Mouse (Mus musculus): ENCODE measurements at regions not wholly inside any gene's neighbourhood (a gene's known extent, or its start where the extent isn't known, plus 50 kb on each side); places are given as distances from the start of the nearest gene placed in this dataset.
A peak's percentile ranks its signal among the peaks of the same experiment; 100 is the strongest.

DNA sequence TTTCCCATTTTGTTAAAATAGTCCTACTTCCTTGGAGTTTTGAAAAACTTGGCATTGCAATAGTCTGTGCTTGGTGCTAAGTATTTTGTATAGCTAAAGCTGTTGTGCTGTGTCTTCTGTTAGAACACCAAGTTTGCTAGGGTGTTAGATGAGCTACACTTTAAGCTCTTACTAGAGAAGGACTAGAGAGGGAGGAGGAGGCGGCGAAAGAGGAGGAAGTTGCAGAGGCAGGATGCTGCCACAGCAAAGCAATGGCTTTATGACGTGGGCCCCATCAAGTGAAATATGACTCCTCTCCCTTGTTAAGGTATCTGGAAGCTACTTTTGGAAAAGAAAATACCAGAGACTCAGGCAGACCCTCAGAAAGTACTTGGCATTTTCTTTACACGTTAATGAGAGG lies 167.8 kb upstream of the Pik3r1 start:
- DNase-seq (ENCODE audit: low read depth, low spot score): peak; percentile 19

DNA sequence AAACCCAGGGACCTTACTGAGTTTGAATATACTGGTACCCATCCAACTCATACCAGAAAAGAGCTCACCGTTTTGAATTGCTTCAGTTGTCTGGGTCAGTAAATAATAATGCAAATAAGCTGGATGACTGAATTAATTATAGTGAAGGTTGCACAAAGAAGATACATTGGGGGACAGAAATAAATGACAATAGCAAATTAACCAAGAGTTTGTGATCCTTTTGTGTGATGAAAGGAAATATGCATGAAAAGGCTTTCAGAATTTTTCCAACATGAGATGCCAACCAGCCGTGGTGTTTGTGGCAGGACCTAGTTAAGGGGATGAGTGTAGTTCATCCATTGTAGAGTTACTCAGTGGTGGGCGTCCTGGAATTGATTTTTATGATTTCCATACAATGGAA lies 186.5 kb upstream of the Pik3r1 start:
- DNase-seq (ENCODE audit: low read depth, low spot score): no peak

DNA sequence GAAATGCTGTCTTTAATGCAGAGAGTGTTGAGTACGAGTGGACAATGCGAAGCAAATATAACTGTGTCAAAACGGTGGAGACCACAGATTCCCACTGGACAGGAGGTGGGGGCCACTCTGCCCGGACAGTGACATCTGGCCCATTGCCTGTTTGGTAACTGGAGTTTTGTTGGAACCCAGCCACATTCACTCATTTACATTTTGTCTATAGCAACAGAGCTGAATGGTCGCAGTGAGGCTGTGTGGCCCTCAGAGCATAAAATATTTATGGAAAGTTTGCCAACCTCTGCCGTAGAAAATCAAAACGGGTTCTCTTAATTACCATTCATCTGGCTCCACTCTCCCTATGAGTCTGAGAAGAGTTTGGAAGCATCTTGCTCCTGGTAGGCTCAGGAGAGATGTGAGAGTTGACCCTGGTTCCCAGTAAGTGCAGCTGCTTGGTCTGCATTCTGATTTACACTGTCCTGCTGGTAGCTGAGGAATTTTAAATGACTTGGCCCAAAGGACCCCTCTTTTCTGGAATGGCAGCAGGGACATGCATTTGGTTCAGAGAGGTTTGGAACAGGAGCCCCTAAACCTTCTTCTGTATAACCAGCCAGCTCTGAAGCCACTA lies 187.9 kb upstream of the Pik3r1 start:
- no peak for DNase-seq (ENCODE audit: low read depth, low spot score)

DNA sequence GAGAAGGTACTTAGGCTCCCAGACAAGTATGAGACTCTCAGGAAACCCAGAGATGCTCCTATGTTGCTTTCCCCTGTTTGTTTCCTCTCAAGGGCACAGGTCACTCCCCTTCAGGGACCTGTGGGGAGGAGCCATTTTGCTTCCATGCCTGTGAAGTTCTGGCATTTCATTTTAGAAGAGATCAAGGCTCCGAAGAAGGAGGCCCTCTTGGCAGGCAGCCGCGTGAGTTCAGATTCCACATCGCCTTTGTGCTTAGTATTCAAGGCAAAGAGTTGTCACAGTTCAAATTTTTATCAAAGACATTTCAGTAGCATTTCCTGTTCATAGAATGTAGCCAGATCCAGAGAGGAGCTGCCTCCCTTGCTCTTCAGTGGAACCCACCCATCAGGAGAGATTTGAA lies 189.8 kb upstream of the Pik3r1 start:
- no peak for DNase-seq (ENCODE audit: low read depth, low spot score)

DNA sequence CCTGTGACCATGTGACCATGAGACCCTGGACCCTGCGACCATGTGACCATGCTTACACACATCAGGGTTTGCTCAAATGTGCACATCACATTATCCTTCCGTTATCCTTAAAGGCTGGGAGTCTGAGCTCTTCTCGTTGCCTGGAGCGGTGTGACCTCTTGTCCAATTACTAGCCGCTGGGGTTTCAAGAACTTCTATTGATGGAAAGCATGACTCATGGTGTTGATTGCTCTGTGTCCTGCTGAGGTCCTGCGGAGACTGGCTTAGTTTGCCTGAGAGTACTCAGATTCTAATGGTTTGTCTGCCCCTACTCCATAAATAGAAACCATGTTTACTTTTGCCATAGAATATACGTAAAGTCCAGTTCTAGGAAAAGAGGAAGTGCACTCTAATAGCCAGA lies 197.5 kb upstream of the Pik3r1 start:
- no peak for DNase-seq (ENCODE audit: low read depth, low spot score)

DNA sequence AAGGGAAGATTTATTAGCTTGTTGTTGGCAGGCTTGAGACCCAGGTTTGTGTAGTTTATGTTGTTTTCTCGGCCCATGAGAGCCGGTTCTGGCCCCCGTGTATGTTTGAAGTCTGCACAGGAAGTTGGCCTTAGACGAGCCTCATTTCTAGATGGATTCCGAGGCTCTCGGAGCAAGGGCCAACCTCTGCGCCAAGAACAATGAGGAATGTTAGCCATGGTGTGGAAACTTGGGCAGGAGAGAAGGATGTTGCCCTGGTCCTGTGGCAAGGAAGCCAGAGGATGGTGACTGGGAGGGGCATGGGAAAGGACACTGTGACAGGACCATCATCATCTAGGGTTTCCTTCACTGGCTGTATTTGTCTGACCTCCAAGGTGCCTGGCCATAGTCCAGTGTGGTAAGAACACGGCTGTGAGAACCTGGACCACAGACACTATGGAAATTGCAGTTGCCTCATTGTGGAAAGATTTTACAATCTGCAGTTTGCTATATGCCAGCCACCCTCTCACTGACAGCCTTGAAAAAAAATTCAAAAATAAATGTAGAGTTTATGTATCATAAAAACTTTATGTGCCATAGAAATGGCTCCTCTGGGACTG lies 198.9 kb upstream of the Pik3r1 start:
- peak; percentile 4 for DNase-seq (ENCODE audit: low read depth, low spot score)

DNA sequence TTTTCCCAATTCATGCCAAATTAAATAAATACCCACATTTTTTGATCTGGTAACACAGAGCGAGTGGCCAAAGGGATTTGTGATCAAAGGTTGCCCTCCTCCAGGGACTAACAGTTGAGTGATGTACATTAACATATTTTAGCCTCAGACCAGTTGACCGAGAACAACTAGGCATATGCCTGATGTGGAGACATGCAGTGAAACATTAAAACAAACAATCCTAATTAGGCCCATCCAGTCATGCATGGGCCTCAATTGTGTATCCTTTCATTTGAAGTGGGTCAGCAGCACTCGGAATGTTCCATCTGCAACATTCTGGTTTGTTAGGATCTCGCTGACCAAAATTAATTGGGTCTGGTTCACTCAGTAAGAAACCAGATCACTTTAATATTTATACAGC lies 199.4 kb upstream of the Pik3r1 start:
- no peak for DNase-seq (ENCODE audit: low read depth, low spot score)

DNA sequence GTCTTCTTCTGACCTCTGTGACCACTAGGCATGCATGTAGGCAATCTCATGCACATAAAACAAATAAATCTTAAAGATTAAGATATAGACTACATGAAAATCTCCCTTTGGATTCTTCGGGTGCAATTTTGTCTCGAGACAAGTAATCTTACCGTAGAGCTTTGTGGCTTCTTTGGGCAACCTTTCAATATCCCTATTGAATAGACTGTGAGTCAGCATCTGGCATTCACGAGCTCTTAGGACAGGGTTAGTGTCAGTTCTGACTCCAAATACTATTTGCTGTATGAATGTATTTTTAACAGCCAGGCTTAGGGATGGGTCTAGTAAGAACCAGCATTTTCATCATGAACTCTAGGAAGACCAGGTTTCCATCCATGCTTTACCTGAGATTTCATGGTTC lies 208.7 kb upstream of the Pik3r1 start:
- DNase-seq (ENCODE audit: low read depth, low spot score): no peak

DNA sequence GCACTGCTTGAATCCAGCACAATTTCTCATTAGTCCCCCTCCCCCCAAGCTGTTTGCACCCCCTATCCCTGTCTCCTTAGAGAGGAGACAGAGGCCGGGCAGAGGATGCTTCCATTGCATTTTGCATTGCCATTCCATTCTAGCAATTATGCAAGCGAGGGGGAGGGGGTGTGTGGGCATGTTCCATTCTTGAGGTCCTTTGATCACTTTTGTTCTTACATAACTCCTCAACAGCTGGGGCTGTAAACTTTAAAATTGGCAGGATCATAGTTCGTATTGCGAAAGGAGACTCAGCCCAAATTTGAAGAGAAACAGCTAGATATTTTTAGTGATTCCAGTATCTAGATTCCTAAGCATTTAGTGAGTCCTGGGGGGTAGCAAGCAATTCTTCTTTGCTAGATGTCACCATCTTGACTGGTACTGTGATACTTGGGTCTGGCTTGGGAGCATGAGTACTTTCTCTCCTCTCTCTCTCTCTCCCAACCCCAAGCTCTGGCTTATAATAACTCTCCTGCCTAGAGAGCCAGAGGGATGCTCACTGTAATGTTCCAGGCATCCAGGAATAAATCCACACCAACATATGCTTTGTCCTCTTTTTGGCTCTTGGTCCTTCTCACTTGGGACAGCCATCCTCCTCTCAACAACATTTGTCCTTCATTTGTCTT lies 212.3 kb upstream of the Pik3r1 start:
- DNase-seq (ENCODE audit: low read depth, low spot score): no peak

DNA sequence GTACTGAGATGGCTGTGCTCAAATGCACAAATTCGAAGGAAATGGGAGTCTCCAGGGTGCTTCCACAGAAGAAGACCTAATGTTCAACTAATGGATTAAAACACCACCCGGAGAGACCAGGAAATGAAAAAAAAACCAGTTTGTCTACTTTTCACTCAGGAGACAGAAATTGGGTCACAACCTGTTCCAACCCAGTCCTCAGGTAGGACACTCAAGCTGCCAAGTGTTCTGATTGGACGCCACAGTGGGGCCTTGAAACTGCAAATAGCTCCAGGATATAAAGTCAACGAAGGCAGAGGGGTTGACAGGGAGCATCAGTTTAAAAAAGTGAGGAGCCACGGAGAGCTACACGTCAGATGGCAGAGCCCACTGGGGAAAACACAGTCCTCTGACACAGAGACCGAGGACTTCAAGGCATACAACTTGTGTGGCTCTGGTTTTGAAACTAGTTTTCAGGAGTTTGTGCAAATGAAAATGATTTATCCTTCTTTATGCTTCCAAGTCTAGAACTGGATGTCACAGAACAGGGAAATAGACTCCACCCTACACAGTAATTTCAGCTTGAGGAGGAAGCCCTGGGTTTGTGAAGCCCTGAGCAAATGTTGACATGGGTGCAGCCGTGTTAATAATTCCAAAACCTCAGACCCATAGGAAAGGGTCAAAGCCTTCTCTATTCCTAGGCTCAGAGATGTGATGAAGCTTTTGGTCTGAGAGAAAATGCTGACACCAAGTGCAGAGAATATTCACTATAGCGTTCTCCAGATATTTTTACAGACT lies 220.8 kb upstream of the Pik3r1 start:
- no peak for DNase-seq (ENCODE audit: low read depth, low spot score)

DNA sequence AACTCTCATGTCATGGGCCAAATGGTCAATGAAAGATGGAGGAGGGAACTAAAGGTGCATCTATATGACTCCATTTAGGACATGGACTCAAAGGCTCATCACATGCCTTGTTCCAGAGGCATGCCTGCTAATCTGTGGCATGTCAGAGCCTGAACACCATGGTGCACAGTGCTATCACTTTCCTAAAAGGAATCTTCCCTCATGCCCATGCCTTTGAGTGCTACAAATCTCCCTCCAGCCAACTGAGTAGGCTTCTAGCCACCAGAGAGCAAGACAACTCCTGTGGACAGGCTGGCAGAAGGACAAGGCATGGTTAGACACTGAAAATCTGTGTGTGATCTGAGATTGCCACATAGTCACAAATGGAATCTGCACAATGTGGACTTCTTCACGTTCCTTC lies 223.7 kb upstream of the Pik3r1 start:
- no peak for DNase-seq (ENCODE audit: low read depth, low spot score)

DNA sequence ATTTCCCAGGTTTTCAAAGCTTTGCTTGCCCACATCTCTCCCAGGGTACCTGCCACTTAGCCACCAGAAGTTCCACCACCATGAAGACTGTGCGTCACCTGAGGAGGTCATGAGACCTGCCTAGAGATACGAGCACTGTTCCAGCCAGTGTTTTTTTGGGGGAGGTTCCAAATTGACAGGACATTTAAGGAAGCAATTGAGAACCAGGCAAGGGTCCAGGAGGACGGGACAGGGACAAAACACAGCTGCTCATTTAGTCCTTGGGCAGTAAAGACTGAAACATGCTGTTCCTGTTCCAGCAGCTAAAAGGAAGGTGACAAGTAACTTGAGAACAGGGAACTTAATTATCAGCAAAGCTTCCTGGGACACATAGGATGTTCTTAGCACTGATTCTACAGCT lies 226.8 kb upstream of the Pik3r1 start:
- DNase-seq (ENCODE audit: low read depth, low spot score): no peak

DNA sequence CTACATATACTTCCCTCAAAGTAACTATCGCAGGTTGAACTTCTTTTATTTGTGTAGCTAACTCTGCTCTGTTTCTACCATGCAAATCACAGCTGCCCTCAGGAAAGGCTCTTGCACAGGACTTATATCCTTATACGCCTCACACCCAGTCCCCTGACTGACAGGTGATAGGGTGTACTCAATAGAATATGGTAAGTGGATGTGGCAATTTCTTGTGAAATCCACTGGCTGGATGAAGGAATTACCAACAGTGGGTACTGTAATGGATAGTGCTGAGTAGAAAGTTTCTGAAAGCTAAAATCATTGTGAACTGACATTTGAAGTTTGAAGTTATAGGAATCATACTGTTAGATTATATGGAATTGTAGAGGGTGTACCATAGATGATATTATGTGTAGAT lies 227.5 kb upstream of the Pik3r1 start:
- no peak for DNase-seq (ENCODE audit: low read depth, low spot score)

DNA sequence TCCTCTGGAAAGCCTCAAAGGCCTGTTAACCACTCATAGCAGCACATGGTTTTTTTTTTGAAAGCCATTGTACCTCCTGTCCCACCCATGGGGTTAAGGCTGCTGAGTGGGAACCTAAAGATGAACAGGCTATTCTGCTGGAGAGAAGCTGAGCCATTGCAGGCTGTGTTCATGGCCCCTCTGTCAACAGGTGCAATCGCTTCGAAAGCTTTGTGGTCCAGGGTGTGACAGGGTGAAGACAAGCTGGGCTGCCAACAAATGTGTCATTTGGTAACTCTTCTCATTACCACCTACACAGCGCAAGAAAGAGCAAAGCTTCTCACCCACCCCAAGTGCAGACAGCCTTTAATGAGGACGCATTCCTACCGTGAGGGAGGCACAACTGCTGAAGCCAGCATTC lies 228.1 kb upstream of the Pik3r1 start:
- DNase-seq (ENCODE audit: low read depth, low spot score): no peak

DNA sequence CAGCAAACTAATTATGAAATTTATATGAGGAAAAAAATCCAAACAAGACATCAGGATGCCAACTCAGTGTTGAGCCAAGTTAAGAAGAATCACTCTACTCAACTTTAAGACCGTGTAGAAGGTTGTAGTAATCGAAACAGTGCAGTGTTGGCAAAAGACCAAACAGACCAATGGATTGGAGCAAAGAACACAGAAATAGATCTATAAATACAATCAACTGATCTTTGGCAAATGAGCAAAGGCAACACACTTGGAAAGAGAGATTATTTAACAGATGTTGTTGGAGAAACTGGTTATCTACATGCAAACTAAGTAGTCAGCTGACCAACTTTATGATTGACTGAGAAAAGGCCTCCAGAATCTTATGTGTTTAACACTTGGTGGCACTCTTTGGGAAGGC lies 229.4 kb upstream of the Pik3r1 start:
- DNase-seq (ENCODE audit: low read depth, low spot score): no peak

DNA sequence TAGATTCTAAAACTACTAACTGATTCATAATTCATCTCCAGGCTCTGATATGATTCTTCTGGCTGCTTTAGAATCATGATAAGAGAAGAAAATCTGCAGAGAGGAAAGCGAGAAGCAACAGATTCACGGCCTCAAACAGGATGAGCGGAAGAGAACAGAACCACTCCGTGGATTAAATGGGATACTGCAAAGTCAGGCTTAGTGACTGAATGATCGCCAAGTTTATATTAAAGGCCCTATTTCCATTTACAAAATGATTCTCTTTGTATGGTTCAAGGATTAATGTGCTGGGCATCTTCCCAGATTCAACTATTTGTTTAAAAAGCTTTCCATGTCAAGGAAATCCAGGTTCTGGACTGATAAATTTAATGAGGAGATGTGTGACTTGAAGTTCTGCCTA lies 238.5 kb upstream of the Pik3r1 start:
- DNase-seq (ENCODE audit: low read depth, low spot score): no peak

DNA sequence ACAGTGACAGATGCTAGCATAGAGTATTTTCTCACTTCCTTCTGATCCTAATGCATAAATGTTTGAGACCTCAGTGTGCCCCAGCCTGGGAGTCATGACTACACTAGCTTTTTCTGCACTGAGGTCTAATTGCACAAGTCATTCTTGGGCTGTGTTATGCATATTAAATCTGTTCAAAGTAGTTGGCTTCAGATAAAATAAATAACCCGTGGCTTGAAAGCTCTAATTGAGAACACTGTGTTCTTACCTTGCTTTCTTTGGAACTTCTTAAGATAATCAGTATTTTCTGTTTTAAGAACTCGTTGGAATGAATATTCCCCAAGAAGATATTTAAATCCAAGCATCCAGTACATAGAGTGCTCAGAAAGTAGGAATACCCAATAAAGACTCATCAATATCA lies 243.9 kb upstream of the Pik3r1 start:
- no peak for DNase-seq (ENCODE audit: low read depth, low spot score)

DNA sequence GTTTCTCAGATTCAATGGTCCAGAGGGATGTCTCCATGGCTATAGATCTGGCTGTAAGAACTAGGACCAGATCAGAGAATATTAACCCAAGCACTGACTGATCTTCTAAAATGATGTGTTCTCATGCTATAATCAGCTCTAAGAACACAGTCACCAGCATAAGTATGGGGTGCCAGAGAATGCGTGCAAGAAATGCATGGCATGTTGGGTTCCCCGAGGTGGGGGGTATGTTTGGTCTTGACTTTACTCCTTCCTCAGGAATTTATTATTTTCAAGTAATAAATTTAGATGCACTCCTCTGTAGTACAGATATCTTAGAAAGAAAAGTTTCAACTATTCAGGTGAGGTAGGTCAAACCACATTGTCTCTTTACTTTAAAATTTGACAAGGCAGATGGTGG lies 246.5 kb upstream of the Pik3r1 start:
- no peak for DNase-seq (ENCODE audit: low read depth, low spot score)

DNA sequence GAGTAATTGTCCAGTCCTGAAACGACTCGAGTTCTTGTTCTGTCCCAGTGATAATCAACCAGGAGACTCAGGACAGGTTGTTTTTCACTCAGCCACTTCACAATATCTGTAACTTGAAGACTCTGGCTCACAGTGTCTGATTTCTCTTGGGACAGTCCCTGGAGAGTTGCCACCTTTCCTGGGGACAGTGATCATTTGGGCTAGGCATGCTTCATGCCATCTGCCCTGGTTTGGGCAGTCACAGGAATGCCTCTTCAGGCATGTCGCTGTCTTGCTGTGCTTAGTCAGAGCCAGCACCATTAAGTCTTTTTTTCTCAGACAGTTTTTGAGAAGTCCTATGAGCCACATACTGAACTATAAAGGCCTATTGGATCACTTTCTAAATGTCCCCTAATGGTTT lies 246.9 kb upstream of the Pik3r1 start:
- no peak for DNase-seq (ENCODE audit: low read depth, low spot score)

DNA sequence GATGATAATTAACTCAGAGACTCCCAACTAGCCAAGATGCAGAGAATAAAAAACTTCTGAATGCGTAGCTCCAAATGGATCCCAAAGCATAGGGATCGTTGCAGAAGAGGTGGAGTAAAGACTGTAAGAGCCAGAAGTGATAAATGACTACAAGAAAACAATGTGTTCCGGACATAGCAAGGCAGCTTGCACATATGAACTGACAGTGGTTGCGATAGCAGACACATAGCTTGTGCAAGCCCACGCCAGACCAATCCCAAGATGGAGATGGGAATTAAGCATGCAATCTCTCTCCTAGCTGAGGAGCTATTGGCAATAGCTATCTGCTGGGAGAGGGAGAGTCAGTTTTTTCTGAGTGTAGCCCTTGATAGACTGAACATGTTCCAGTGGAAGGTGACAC lies 248.5 kb upstream of the Pik3r1 start:
- no peak for DNase-seq (ENCODE audit: low read depth, low spot score)

DNA sequence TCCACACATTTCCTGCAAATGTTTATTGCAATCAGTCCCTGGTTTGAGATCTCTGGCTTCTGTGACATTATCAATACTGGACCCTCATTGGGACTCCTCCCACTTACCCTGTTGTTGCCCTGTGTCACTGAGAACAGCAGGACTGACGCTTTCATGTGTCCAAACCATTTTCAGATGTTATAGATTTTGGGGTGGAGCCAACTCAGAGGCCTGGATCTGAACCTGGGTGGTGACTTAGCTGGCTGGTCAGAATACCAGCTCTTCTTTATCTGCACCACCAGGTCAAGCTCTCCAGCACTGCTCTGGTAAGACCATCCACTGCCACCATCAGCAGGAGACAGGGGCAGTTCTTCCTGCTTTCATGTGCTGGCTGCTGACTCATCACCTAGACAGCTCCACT lies 254.3 kb upstream of the Pik3r1 start:
- no peak for DNase-seq (ENCODE audit: low read depth, low spot score)

DNA sequence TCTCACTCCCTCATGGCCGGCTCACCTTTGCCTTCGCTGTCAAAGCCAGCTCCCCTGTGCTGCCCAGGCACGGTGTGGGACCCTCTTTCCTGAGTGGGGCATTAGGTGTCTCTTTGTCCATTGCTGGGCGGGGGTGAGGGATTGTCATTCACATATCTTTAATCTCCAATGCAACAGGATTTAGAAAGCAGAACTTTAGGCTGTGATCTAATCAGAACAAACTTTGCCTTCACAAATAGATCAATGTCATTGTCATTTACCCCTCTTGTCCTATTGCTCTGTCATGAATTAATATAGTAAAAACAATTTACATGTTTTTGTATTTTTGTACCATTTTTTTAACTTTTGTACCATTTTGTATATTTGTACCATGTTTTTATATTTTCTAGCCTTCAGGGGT lies 254.7 kb upstream of the Pik3r1 start:
- no peak for DNase-seq (ENCODE audit: low read depth, low spot score)

DNA sequence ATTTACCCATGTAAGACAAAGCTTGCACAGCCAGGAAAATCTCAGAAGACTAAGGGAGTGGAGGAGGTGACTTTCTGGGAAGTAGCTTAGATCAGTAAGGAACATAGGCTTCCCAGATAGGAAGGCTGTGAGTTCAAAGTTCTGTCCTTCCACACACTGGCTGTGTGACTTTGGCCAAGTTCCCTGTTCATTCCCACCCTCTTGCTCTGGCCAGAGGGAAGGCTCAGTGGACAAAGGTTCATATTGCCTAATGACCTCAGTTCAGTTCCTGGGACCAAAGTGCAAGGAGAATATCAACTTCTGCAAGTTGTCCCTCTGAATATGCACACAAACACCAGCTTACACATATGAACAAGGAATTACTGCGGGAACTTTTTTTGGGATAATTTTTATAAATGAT lies 255.6 kb upstream of the Pik3r1 start:
- DNase-seq (ENCODE audit: low read depth, low spot score): no peak

Measured in forelimb bud, embryonic 11.5 days (tissue).